Mouse (Mus musculus) cerebellum, adult 2 months (tissue): ENCODE measurements around the gene Mon2.

Experiments
- CTCF ChIP-seq: fragments of 200-500 bp; IDR thresholded peaks from 2 replicates; pipeline ENCODE4 v1.5.1; 2011; ENCODE audit warnings: low read depth, mild to moderate bottlenecking, control low read depth, low read length, moderate library complexity, borderline replicate concordance; ENCODE audit not compliant: insufficient read depth
- POLR2A ChIP-seq: fragments of 200-500 bp; IDR thresholded peaks from 2 replicates; pipeline ENCODE4 v1.6.1; 2011; ENCODE audit warnings: low read length, control low read depth, borderline replicate concordance; ENCODE audit not compliant: insufficient read depth

DNA sequence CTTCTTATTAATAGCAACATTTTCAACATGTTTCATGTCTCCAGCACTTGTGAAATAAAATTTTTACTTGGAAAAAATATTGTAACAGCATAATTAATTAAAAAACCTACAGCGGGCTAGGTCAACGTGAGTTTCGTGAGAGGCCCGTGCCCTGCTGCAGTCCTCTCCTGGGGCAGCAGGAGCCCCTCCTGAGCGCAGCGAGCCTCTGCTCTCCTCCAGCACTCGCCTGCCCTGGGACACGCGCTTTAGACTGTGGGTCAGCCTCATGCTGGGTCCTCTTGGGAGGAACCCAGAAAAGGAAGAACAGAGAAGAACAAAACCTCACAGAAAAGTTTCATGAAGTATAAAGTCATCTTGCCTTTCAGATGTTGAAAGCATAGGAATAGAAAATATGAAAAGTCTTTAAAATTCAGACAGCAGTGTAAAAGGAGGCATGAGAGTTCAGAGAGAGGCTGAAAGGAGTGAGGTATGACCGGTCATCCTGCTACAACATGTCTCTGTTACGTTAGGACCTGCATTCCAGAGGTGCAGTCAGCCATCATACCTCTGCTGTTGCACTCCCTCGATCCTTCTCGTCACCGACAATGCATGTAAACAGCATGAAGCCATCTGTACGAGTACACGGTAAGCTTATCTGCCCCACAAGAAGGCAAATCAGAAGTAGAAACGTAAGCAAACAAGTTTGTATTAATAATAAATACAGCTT, 81.8 kb downstream of the Mon2 start:
- TF ChIP-seq CTCF (no peak), POLR2A (no peak)
